Mouse (Mus musculus): ENCODE data around the gene Cdc42se2.

DNA sequence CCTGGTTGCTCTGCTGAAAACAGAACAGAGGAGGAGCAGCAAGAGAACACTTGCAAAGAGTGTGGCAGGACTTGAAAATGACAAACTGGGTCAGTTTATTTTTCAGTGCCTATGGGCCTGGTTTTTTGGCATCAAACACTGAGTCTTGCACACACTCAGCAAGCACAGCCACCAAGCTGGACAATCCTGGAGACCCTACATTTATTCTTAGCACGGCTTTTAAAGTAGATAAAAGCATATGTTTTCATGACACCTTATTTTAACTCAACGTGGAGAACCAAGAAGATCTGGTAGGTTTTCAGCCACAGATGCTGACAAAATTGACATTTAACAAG, 11.1 kb downstream of the Cdc42se2 start:
- TF ChIP-seq HCFC1 (IDR thresholded peaks at IDR 0.05; ENCODE audit: borderline replicate concordance, insufficient read depth, low read length), result no peak
- no peak for TF ChIP-seq CHD2 (IDR thresholded peaks at IDR 0.05; ENCODE audit: low read depth, low read length)
- TF ChIP-seq MAFK (IDR thresholded peaks at IDR 0.05; ENCODE audit: insufficient read depth, low read depth, low read length), result no peak
- no peak for TF ChIP-seq ZC3H11A (IDR thresholded peaks at IDR 0.05; ENCODE audit: borderline replicate concordance, low read depth, low read length)
- TF ChIP-seq ZNF384 (IDR thresholded peaks at IDR 0.05; ENCODE audit: low read depth, low read length), result no peak

Data from ES-E14 (cell line).